Mouse (Mus musculus) midbrain, embryonic 14.5 days (tissue): ENCODE measurements at regions not wholly inside any gene's neighbourhood (a gene's known extent, or its start where the extent isn't known, plus 50 kb on each side); places are given as distances from the start of the nearest gene placed in this dataset.
A peak's percentile ranks its signal among the peaks of the same experiment; 100 is the strongest.

ENCODE experiments used
- ATAC-seq: fragments of 200-750 bp; cut with Nextera tagmentation; 2 replicates; pipeline ENCODE4 v1.8.0; 2017; ENCODE audit warnings: moderate number of reproducible peaks, moderate library complexity; ENCODE audit not compliant: low FRiP score, low TSS enrichment
- DNase-seq: peaks from one replicate; pipeline ENCODE4 v3.0.0-alpha.2; 2015
- H3K27ac ChIP-seq: fragments of 300-500 bp; sonication (generic); replicated peaks from 2 replicates; pipeline ENCODE4 v1.5.1; 2014; ENCODE audit warnings: mild to moderate bottlenecking, low read depth, low read length, moderate library complexity
- H3K27me3 ChIP-seq: fragments of 300-500 bp; sonication (generic); 2 replicates; pipeline ENCODE4 v1.6.1; 2014; ENCODE audit warnings: low read length, control low read depth, mixed read lengths; ENCODE audit not compliant: control insufficient read depth, insufficient read depth
- H3K36me3 ChIP-seq: fragments of 300-500 bp; sonication (generic); 2 replicates; pipeline ENCODE4 v1.6.1; 2014; ENCODE audit warnings: low read length, control low read depth; ENCODE audit not compliant: control insufficient read depth, insufficient read depth
- H3K4me1 ChIP-seq: fragments of 300-500 bp; sonication (generic); 2 replicates; pipeline ENCODE4 v1.6.1; 2014; ENCODE audit warnings: mild to moderate bottlenecking, antibody characterized with exemption, low read length, control low read depth; ENCODE audit not compliant: control insufficient read depth, insufficient read depth
- H3K4me2 ChIP-seq: fragments of 300-500 bp; sonication (generic); 2 replicates; pipeline ENCODE4 v1.6.1; 2014; ENCODE audit warnings: mild to moderate bottlenecking, low read length, moderate library complexity
- H3K4me3 ChIP-seq: fragments of 300-500 bp; sonication (generic); replicated peaks from 2 replicates; pipeline ENCODE4 v1.5.1; 2014; ENCODE audit warnings: low read depth, low read length
- H3K9ac ChIP-seq: fragments of 300-500 bp; sonication (generic); replicated peaks from 2 replicates; pipeline ENCODE4 v1.6.1; 2014; ENCODE audit warnings: mild to moderate bottlenecking, low read length, moderate library complexity
- H3K9me3 ChIP-seq: fragments of 300-500 bp; sonication (generic); 2 replicates; pipeline ENCODE4 v1.6.1; 2016; ENCODE audit warnings: low read length, control low read depth, mixed read lengths; ENCODE audit not compliant: control insufficient read depth
- WGBS: fragments of 180-500 bp; shearing (Covaris S2); extraction: QIAGEN DNeasy Blood & Tissue Kit; methylation state at CpG from one replicate; pipeline ENCODE4 v1.1.7; 2014; 5-methylcytosine and 5-hydroxymethylcytosine counted together

DNA sequence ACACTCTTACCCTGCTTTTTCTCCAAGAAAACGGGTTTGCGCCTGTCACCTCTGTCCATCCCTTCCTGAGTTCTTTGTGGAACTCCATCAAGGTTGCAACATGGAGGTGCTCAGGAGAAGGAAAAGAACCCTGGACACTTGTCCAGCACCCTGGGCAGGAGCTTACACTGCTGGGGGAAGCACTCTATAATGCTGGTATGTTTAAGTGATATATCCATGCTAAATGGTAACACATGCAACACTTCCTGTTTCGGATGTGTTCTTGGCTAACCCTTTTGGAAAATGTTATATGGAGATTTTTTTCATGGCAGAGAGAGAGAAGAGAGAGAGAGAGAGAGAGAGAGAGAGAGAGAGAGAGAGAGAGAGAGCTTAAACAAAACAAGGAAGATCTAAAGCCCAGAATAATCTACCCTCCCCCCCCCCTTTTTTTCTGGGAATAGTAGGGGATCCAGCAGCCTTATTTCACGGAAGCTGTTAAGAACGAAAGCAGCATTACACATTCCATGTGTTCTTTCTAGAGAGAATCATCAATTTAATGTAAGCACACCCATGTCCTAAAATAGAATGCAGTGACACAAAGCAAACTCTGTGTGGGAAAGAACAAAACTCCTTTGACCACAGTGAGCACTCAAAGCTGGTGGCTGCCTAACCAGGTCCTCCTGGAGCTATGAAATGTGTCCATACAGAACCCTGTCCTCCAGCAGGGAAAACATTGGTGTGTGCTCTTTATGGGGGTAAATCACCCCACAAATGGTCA is 272.6 kb downstream of the Pten start:
- H3K36me3 ChIP-seq = no peaks in the 10 kb centered on the region
- DNase-seq (no peak), ATAC-seq (no peak)
- no peak overlapping the region for H3K4me2 ChIP-seq
- no peak overlapping the region for H3K27ac ChIP-seq
- no peaks in the 10 kb centered on the region for H3K27me3 ChIP-seq
- no peak overlapping the region for H3K9ac ChIP-seq
- no peaks in the 10 kb centered on the region for H3K4me1 ChIP-seq
- WGBS = 84% methylated on average over 5 of the region's 5 CpGs
- no peaks in the 10 kb centered on the region for H3K9me3 ChIP-seq
- H3K4me3 ChIP-seq = no peak overlapping the region

DNA sequence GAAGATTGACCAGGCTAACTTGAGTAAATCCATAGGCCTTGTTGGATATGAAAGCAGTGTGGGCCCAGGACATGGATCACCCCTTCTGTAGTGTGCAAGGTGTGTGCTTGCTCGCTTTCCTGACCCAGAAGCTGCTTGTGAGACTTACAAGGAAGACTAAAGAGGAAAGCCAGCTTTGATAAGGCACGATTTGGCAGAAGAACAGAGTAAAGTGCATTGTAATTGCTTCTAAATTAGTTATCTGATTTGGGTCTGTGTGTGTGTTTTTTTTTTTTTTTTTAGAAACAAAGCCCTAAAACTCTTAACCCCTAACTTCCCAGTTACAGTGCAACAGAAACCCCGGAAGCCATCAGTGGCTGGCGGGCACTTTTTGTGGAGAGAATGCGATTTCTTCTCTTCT is 283.2 kb downstream of the Pten start:
- H3K4me1 ChIP-seq = no peaks in the 10 kb centered on the region
- no peak for DNase-seq
- no peaks in the 10 kb centered on the region for H3K27me3 ChIP-seq
- H3K36me3 ChIP-seq = no peaks in the 10 kb centered on the region
- no peak overlapping the region for H3K27ac ChIP-seq
- ATAC-seq = no peak
- H3K4me3 ChIP-seq = no peak overlapping the region
- no peaks in the 10 kb centered on the region for H3K9me3 ChIP-seq
- H3K4me2 ChIP-seq = no peak overlapping the region
- WGBS = 88% methylated on average over 5 of the region's 5 CpGs
- H3K9ac ChIP-seq = no peak overlapping the region

DNA sequence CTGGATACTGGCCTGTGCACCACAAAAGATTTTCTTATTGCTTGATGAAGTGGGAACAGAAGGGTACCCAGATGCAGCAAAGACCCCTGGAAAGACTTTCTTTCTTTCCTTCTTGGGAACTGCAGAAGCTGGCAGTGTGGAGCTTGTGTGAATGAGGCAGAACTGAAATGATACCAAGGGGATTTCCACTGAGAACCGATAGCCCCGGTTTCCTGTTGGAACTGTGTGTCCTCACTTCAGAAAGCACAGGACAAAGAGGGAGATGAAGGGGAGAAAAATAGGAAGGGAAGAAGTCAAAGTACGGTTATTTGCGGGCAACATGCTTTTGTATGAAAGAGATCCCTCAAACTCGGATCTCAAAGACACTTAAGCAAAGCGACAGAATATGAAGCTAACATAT is 283.7 kb downstream of the Pten start:
- no peak overlapping the region for H3K9ac ChIP-seq
- DNase-seq (no peak), ATAC-seq (no peak)
- no peaks in the 10 kb centered on the region for H3K27me3 ChIP-seq
- no peak overlapping the region for H3K4me3 ChIP-seq
- H3K27ac ChIP-seq = no peak overlapping the region
- no peak overlapping the region for H3K4me2 ChIP-seq
- H3K36me3 ChIP-seq = no peaks in the 10 kb centered on the region
- 86% methylated on average over 6 of the region's 6 CpGs for whole genome bisulfite sequencing
- H3K9me3 ChIP-seq = no peaks in the 10 kb centered on the region
- H3K4me1 ChIP-seq = no peaks in the 10 kb centered on the region

DNA sequence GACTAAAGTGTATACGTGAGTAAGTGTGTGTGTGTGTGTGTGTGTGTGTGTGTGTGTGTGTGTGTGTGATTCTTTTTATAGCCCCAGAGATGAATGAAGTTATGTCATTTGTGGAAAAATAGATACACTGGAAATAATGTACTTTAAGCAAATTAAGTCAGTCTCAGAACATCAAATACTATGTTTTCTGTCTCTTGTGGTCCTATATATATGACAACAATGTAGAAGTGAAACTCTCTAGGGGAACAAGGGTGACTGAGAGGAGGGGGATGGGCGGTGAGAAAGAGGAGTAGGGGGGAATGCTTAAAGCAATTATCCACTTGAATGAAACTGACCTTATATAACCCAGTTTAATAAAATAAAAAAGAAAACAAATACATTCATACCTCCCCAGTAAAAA is 285.5 kb downstream of the Pten start:
- Histone ChIP-seq H3K9me3 (no peaks in the 10 kb centered on the region), H3K9ac (no peak overlapping the region), H3K4me1 (no peaks in the 10 kb centered on the region), H3K27ac (no peak overlapping the region), H3K4me2 (no peak overlapping the region), H3K4me3 (no peak overlapping the region), H3K36me3 (no peaks in the 10 kb centered on the region), H3K27me3 (no peaks in the 10 kb centered on the region)
- DNase-seq (no peak), ATAC-seq (no peak)
- WGBS = 91% methylated on average over 2 of the region's 2 CpGs

DNA sequence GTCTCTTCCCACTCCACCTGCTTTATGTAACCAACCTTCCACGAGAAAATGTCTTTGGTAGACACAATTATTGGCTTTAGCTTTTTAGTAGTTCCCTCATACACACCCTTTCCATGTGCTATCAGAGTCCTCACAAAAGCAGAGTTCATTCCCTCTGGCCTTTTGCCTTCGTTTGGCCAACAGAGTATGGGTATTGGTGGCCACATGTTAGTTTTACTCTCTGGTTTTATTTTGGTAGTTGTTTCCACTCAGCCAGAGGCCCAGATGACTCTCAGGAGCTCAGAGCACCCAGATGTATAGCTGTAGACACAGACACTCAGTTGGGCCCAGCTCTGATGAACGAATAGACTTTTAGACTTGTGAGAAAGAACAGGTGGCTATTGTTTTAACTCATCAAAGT is 286.4 kb downstream of the Pten start:
- Histone ChIP-seq H3K36me3 (no peaks in the 10 kb centered on the region), H3K4me1 (no peaks in the 10 kb centered on the region), H3K9ac (no peak overlapping the region), H3K9me3 (no peaks in the 10 kb centered on the region), H3K27me3 (no peaks in the 10 kb centered on the region), H3K4me3 (no peak overlapping the region), H3K27ac (no peak overlapping the region), H3K4me2 (no peak overlapping the region)
- WGBS = 93% methylated on average over 3 of the region's 3 CpGs
- DNase-seq (no peak), ATAC-seq (no peak)

DNA sequence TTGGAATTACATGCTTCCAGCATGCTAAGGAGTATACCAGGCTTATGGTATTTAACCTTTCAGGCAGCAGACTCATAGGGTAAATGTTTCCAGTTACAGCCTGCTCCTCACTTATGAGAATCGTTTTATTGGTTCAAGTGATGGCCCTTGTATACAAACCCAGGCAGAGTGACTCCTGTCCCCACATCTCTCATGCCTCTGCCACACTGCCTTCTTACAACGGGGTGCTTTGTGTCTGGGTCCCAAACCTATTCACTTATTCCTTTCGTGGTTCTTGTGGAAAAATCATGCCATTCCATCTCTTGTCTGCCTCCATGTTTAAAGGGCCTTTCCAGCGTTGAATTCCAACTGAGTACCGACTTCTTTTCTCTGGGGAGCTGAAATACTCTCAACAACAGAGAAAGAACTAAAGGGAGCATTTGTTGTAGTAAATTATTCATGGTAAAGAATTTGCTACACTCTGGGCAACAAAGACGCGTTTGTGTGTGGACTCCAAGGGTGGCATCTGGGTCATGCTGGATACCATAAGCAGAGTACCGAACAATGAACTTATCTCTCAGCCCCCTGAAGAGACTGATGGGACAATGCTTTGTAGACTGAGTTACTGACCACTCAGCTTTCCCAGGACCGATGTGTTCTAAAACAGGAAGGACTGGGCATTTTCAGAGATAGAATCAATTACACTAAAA is 291.6 kb downstream of the Pten start:
- Histone ChIP-seq H3K27me3 (no peaks in the 10 kb centered on the region), H3K36me3 (no peaks in the 10 kb centered on the region), H3K27ac (no peak overlapping the region), H3K9me3 (no peaks in the 10 kb centered on the region), H3K9ac (no peak overlapping the region), H3K4me2 (no peak overlapping the region), H3K4me1 (no peaks in the 10 kb centered on the region), H3K4me3 (no peak overlapping the region)
- 24% methylated on average over 9 of the region's 9 CpGs for WGBS
- ATAC-seq (peak; percentile 31; the same call in 1 of the 2 replicates), DNase-seq (peak; percentile 34)

DNA sequence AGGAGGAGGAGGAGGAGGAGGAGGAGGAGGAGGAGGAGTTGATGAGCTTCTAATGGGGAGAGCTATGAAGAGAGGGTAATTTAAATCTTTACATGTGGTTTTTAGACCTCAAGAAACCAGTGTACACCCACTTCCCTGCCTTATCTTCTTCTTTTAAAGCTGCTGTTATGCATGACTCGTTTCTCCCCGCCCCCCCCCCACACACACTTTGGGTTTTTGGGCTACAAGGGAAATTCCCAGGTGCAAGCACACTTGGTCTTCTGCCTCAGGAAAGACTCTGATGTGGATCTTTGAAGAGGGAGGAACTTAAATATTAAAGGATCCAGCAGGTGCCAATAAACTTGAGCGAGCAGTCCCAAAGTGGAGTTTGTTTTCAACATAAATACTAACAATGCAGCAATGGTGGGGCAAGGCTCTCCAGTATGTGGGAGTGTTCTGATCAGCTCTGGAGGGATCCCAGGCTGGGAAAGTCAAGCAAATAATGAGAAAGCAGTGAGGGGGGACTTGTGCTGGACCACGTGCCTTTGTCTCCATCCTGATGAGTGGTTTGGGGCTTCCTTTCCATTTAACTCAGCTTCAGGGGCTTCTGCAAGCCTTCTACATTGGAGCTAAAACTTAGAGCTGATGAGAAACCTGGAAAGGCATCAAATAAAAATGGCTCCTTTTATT is 296.0 kb downstream of the Pten start:
- Histone ChIP-seq H3K9me3 (no peaks in the 10 kb centered on the region), H3K4me2 (no peak overlapping the region), H3K4me3 (no peak overlapping the region), H3K27ac (no peak overlapping the region), H3K9ac (no peak overlapping the region), H3K4me1 (no peaks in the 10 kb centered on the region), H3K27me3 (no peaks in the 10 kb centered on the region), H3K36me3 (no peaks in the 10 kb centered on the region)
- ATAC-seq (no peak), DNase-seq (no peak)
- WGBS = 76% methylated on average over 4 of the region's 4 CpGs

DNA sequence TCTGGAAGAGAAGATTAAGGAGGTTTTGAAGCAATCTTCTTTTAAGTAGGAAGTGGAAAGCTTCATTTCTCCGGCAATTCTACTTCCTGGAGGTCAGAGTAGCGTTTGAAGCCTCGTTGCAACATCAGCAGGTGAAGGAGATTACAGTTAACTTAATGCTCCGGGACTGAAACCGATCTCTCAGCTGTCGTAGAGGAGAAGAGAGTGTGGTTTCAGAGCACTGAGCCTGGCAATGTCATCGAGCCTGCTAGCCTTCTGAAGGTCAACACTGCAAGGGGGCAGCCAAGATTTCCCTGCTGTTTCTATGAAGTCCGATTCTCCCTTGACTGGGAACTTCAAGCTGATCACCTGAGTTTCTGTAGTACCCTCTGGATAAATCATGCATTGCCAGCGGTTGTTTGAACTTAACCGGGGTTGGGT is 299.1 kb downstream of the Pten start:
- Histone ChIP-seq H3K9me3 (no peaks in the 10 kb centered on the region), H3K36me3 (no peaks in the 10 kb centered on the region), H3K27me3 (no peaks in the 10 kb centered on the region), H3K9ac (no peak overlapping the region), H3K27ac (no peak overlapping the region), H3K4me1 (no peaks in the 10 kb centered on the region), H3K4me3 (no peak overlapping the region), H3K4me2 (no peak overlapping the region)
- no peak for ATAC-seq
- DNase-seq = no peak
- 72% methylated on average over 10 of the region's 10 CpGs for WGBS

DNA sequence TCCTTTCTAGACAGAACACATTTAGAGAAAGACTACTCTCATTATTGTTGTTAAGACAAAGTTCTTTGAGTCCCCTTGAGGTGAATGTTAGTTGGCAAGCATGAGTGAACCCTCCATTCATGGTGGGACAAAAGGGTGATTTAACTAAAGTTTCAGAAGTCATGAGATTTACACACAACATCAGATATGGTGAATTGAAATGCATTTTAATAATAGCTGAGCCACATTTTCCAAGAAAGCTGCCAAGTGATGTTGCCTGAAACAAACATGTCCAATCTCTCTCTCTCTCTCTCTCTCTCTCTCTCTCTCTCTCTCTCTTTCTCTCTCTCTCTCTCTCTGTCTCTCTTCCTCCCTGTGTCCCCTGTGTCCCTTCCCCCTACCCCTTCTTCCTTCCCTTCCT is 303.7 kb downstream of the Pten start:
- H3K9ac ChIP-seq = no peak overlapping the region
- no peak overlapping the region for H3K4me2 ChIP-seq
- H3K4me1 ChIP-seq = no peaks in the 10 kb centered on the region
- no peak overlapping the region for H3K4me3 ChIP-seq
- no peaks in the 10 kb centered on the region for H3K36me3 ChIP-seq
- no peaks in the 10 kb centered on the region for H3K27me3 ChIP-seq
- H3K27ac ChIP-seq = no peak overlapping the region
- DNase-seq (no peak), ATAC-seq (no peak)
- H3K9me3 ChIP-seq = no peaks in the 10 kb centered on the region
